Comparison of ENCODE assay signal across 31 mouse cellular contexts in the genomic region with DNA sequence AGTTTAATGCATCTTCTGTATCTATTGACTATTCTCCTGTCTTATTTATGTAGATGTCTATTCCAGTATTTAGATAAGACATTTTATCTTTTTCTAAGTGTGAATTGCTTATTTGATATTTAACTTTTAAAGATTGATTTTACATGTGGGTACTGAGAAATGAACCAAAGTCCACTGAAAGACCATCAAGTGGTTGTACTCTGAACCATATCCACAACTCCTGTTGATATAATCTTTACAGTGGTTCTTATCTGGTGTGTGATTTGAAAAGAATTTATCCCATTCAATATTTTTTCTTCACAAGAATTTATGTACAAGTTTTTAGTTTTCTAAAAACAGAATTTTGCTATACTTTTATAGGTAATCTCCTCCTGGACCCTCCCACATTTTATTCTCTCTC.
"Had no signal": no experiment of that assay in that cellular context is flagged by ENCODE, and none has a peak within 500 bp of the region (broad histone marks: within the 10 kb centered on the region; RNA-seq: fewer than 3 reads in every experiment).

No protein-coding gene starts in this region.

- ATAC-seq: liver, embryonic 12.5 days; liver, postnatal 0 days; lung, postnatal 0 days; midbrain, embryonic 13.5 days; midbrain, embryonic 15.5 days; midbrain, embryonic 16.5 days had no signal

- H3K4me1 ChIP-seq: limb, embryonic 10.5 days; limb, embryonic 12.5 days; limb, embryonic 13.5 days; limb, embryonic 15.5 days; liver, embryonic 12.5 days; liver, embryonic 13.5 days; liver, embryonic 15.5 days; lung, embryonic 15.5 days; megakaryocyte, embryonic 14.5 days; midbrain, embryonic 10.5 days; midbrain, embryonic 12.5 days; midbrain, embryonic 13.5 days; midbrain, embryonic 15.5 days had no signal

- H3K4me2 ChIP-seq: limb, embryonic 12.5 days; limb, embryonic 13.5 days; limb, embryonic 15.5 days; liver, embryonic 11.5 days; liver, embryonic 12.5 days; liver, embryonic 13.5 days; liver, embryonic 15.5 days; lung, embryonic 14.5 days; lung, embryonic 15.5 days; midbrain, embryonic 11.5 days; midbrain, embryonic 12.5 days; midbrain, embryonic 13.5 days; midbrain, embryonic 15.5 days had no signal

- H3K9ac ChIP-seq: limb, embryonic 12.5 days; limb, embryonic 13.5 days; limb, embryonic 15.5 days; liver, embryonic 12.5 days; liver, embryonic 13.5 days; liver, embryonic 14.5 days; liver, embryonic 15.5 days; liver, postnatal 0 days; lung, embryonic 14.5 days; lung, embryonic 15.5 days; midbrain, embryonic 12.5 days; midbrain, embryonic 13.5 days; midbrain, embryonic 15.5 days had no signal

- H3K27me3 ChIP-seq: limb, embryonic 12.5 days; limb, embryonic 13.5 days; limb, embryonic 15.5 days; liver, embryonic 12.5 days; liver, embryonic 13.5 days; liver, embryonic 15.5 days; lung, embryonic 15.5 days; megakaryocyte, embryonic 14.5 days; midbrain, embryonic 12.5 days; midbrain, embryonic 13.5 days; midbrain, embryonic 15.5 days had no signal

- H3K9me3 ChIP-seq: limb, embryonic 10.5 days; limb, embryonic 12.5 days; limb, embryonic 13.5 days; limb, embryonic 15.5 days; liver, embryonic 12.5 days; liver, embryonic 13.5 days; liver, embryonic 15.5 days; lung, embryonic 15.5 days; megakaryocyte, embryonic 14.5 days; midbrain, embryonic 10.5 days; midbrain, embryonic 12.5 days; midbrain, embryonic 13.5 days; midbrain, embryonic 15.5 days had no signal

- DNase-seq: left cerebral cortex, postnatal 4 days; liver; liver, embryonic 13.5 days; liver, postnatal 0 days; lung, adult 18-20 months; lung, adult 2 months; lung, embryonic 14.5 days; lung, postnatal 10 days; lung, postnatal 14 days; lung, postnatal 36 days; lung, postnatal 4 days; midbrain, embryonic 14.5 days had no signal

- H3K4me3 ChIP-seq: limb, embryonic 10.5 days; limb, embryonic 12.5 days; limb, embryonic 13.5 days; limb, embryonic 15.5 days; liver, embryonic 12.5 days; liver, embryonic 13.5 days; liver, embryonic 15.5 days; lung, embryonic 15.5 days; megakaryocyte, embryonic 14.5 days; midbrain, embryonic 10.5 days; midbrain, embryonic 12.5 days; midbrain, embryonic 13.5 days; midbrain, embryonic 15.5 days; myocyte had no signal

- H3K36me3 ChIP-seq: limb, embryonic 10.5 days; limb, embryonic 12.5 days; limb, embryonic 13.5 days; limb, embryonic 15.5 days; liver, embryonic 12.5 days; liver, embryonic 13.5 days; liver, embryonic 15.5 days; lung, embryonic 15.5 days; midbrain, embryonic 10.5 days; midbrain, embryonic 12.5 days; midbrain, embryonic 13.5 days; midbrain, embryonic 15.5 days had no signal

- H3K27ac ChIP-seq: limb, embryonic 10.5 days; limb, embryonic 12.5 days; limb, embryonic 13.5 days; limb, embryonic 15.5 days; liver, embryonic 12.5 days; liver, embryonic 13.5 days; liver, embryonic 14.5 days; liver, embryonic 15.5 days; lung, embryonic 15.5 days; macrophage; midbrain, embryonic 10.5 days; midbrain, embryonic 12.5 days; midbrain, embryonic 13.5 days; midbrain, embryonic 15.5 days had no signal
